Mouse (Mus musculus): Measurements from ENCODE around the gene Gchfr. TPM values are rescaled to one million over a fixed set of nuclear protein-coding genes. Genes with fewer than 3 reads are reported as not detected.

Gchfr gene
- total RNA-seq, 2 experiments from 2014 or later, result not detected

Other genes starting within 250 kb of the Gchfr start
- gene Chst14, start 241.3 kb upstream of the Gchfr start, total RNA-seq (2014; fragmentation: Nextera tagmentation), result 8.4 and 11.4 TPM in 2 replicates
- gene Chst14, start 241.3 kb upstream of the Gchfr start, total RNA-seq (2017), result 1.4 and 1.5 TPM in 2 replicates
- gene Ccdc32, start 138.4 kb upstream of the Gchfr start, total RNA-seq (2014; fragmentation: Nextera tagmentation), result 11.5 and 18.3 TPM in 2 replicates
- 14.4 and 15.7 TPM in 2 replicates for gene Ccdc32, start 138.4 kb upstream of the Gchfr start, total RNA-seq (2017)
- 15.8 and 16.0 TPM in 2 replicates for gene Rpusd2, start 133.0 kb upstream of the Gchfr start, total RNA-seq (2014; fragmentation: Nextera tagmentation)
- 15.0 and 15.8 TPM in 2 replicates for gene Rpusd2, start 133.0 kb upstream of the Gchfr start, total RNA-seq (2017)
- 42.2 and 46.8 TPM in 2 replicates for gene Knl1, start 120.7 kb upstream of the Gchfr start, total RNA-seq (2014; fragmentation: Nextera tagmentation)
- 71.1 and 76.1 TPM in 2 replicates for gene Knl1, start 120.7 kb upstream of the Gchfr start, total RNA-seq (2017)
- gene Rad51, start 55.0 kb upstream of the Gchfr start, total RNA-seq (2014; fragmentation: Nextera tagmentation), result 50.7 and 71.9 TPM in 2 replicates
- 32.2 and 36.3 TPM in 2 replicates for gene Rad51, start 55.0 kb upstream of the Gchfr start, total RNA-seq (2017)
- 25.4 and 27.2 TPM in 2 replicates for gene Rmdn3, start 10.7 kb upstream of the Gchfr start, total RNA-seq (2014; fragmentation: Nextera tagmentation)
- 31.6 and 34.3 TPM in 2 replicates for gene Rmdn3, start 10.7 kb upstream of the Gchfr start, total RNA-seq (2017)
- not detected in 2 replicates for gene Gm14137, start 6.7 kb downstream of the Gchfr start, total RNA-seq (2014; fragmentation: Nextera tagmentation)
- not detected in 2 replicates for gene Gm14137, start 6.7 kb downstream of the Gchfr start, total RNA-seq (2017)
- 49.0 and 76.4 TPM in 2 replicates for gene Zfyve19, start 40.8 kb downstream of the Gchfr start, total RNA-seq (2014; fragmentation: Nextera tagmentation)
- gene Zfyve19, start 40.8 kb downstream of the Gchfr start, total RNA-seq (2017), result 66.1 and 83.0 TPM in 2 replicates
- gene Dnajc17, start 41.0 kb downstream of the Gchfr start, total RNA-seq (2014; fragmentation: Nextera tagmentation), result 18.6 and 22.0 TPM in 2 replicates
- gene Dnajc17, start 41.0 kb downstream of the Gchfr start, total RNA-seq (2017), result 57.1 and 60.6 TPM in 2 replicates
- not detected in 2 replicates for gene Ppp1r14d, start 62.1 kb downstream of the Gchfr start, total RNA-seq (2014; fragmentation: Nextera tagmentation)
- not detected in 2 replicates for gene Ppp1r14d, start 62.1 kb downstream of the Gchfr start, total RNA-seq (2017)
- not detected in 2 replicates for gene Spint1, start 69.6 kb downstream of the Gchfr start, total RNA-seq (2014; fragmentation: Nextera tagmentation)
- 0.15 TPM in 1 of 2 replicates, not detected in the other for gene Spint1, start 69.6 kb downstream of the Gchfr start, total RNA-seq (2017)
- gene Rhov, start 103.5 kb downstream of the Gchfr start, total RNA-seq (2014; fragmentation: Nextera tagmentation), result not detected in 2 replicates
- gene Rhov, start 103.5 kb downstream of the Gchfr start, total RNA-seq (2017), result 0.26 and 0.65 TPM in 2 replicates
- gene Vps18, start 121.0 kb downstream of the Gchfr start, total RNA-seq (2014; fragmentation: Nextera tagmentation), result 11.3 and 14.8 TPM in 2 replicates
- gene Vps18, start 121.0 kb downstream of the Gchfr start, total RNA-seq (2017), result 17.2 and 21.1 TPM in 2 replicates
- not detected in 2 replicates for gene Dll4, start 158.0 kb downstream of the Gchfr start, total RNA-seq (2014; fragmentation: Nextera tagmentation)
- not detected in 2 replicates for gene Dll4, start 158.0 kb downstream of the Gchfr start, total RNA-seq (2017)
- gene Chac1, start 183.5 kb downstream of the Gchfr start, total RNA-seq (2014; fragmentation: Nextera tagmentation), result not detected in 2 replicates
- gene Chac1, start 183.5 kb downstream of the Gchfr start, total RNA-seq (2017), result not detected in 2 replicates